Mouse (Mus musculus) MEL (cell line): ENCODE results near the gene Cdkn1b.

Source experiments
- CTCF ChIP-seq, 3 experiments: IDR thresholded peaks in 2 of 3; conservative IDR thresholded peaks in 1 of 3; 2 replicates each; pipeline ENCODE4 v1.5.1; 2011 to 2012; ENCODE audit warnings: low read length in 3 of 3, low read depth in 2 of 3, mild to moderate bottlenecking in 2 of 3, improper control_type of control experiment in 1 of 3, inconsistent platforms in 1 of 3, mixed read lengths in 1 of 3, moderate library complexity in 1 of 3; ENCODE audit not compliant: control insufficient read depth in 1 of 3, insufficient read depth in 1 of 3, poor library complexity in 1 of 3, severe bottlenecking in 1 of 3
- MEF2A ChIP-seq: IDR thresholded peaks from 2 replicates; pipeline ENCODE4 v1.6.1; 2014; ENCODE audit warnings: low read depth, mild to moderate bottlenecking, inconsistent platforms, low read length, improper control_type of control experiment; ENCODE audit not compliant: poor library complexity, insufficient replicate concordance, severe bottlenecking; ENCODE audit errors: extremely low read depth
- MXI1 ChIP-seq: IDR thresholded peaks from 2 replicates; pipeline ENCODE4 v1.6.1; 2011; ENCODE audit warnings: mild to moderate bottlenecking, low read depth, low read length, improper control_type of control experiment
- MYC ChIP-seq: IDR thresholded peaks from 2 replicates; pipeline ENCODE4 v1.6.1; 2011; ENCODE audit warnings: low read depth, mild to moderate bottlenecking, low read length, improper control_type of control experiment, moderate library complexity
- POLR2A ChIP-seq, 2 experiments: IDR thresholded peaks; 2 replicates each; pipeline ENCODE4 v1.6.1; 2011 to 2012; ENCODE audit warnings: low read length in 2 of 2, mild to moderate bottlenecking in 2 of 2, control low read depth in 1 of 2, improper control_type of control experiment in 1 of 2, low read depth in 1 of 2, moderate library complexity in 1 of 2; ENCODE audit not compliant: control insufficient read depth in 1 of 2, insufficient read depth in 1 of 2, poor library complexity in 1 of 2

DNA sequence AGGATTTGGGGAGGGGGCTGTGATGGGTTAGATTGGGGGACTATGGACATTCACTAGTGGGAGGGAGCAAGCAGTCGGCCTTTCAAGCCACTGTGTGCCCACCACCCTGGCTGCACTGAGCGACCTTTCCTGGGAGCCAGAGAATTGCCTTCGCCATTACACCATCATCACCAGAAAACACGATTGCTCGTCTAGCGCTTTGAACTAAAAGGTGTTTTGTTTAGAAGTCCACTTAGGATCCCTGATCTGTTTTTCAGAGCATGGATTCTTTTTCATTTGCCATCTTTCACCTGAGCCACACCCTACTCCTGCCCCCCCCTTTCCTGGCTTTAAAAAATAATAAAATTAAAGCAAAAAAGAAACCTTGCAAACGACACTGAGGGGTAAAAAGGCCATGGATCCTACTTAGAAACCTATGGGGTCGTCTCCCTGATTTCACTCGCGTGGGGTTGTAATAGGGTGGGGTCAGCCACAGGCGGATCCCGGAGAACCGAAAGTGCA, 7.4 kb downstream of the Cdkn1b start:
- TF ChIP-seq CTCF (IDR thresholded peaks at IDR 0.05 in 2 of 3, conservative IDR thresholded peaks at IDR 0.05 in 1 of 3; ENCODE audit: control insufficient read depth in 1 of 3, insufficient read depth in 1 of 3, low read depth in 2 of 3, low read length in 3 of 3, poor library complexity in 1 of 3, severe bottlenecking in 1 of 3), result no peak
- no peak for TF ChIP-seq MXI1
- no peak for TF ChIP-seq MEF2A
- no peak for TF ChIP-seq MYC
- TF ChIP-seq POLR2A (IDR thresholded peaks at IDR 0.05; ENCODE audit: control insufficient read depth in 1 of 2, insufficient read depth in 1 of 2, low read depth in 1 of 2, low read length in 2 of 2, poor library complexity in 1 of 2), result no peak; a peak in 1 of 4 replicates
